Mouse (Mus musculus) left cerebral cortex, postnatal 10 days (tissue): ENCODE data around the gene Mak. TPM values are rescaled to one million over a fixed set of nuclear protein-coding genes. Genes with fewer than 3 reads are reported as not detected.
"Not testable (repeated sequence)": the region's sequence is repeated elsewhere in the genome, so short reads cannot be mapped to it uniquely, and the experiment has no call there.

Experiments used
- DNase-seq, 2 experiments: peaks; one replicate each; pipeline ENCODE4 v3.0.0; 2021 to 2022; ENCODE audit warnings: low spot score in 2 of 2, mixed read lengths in 1 of 2; ENCODE audit errors: extremely low spot score in 1 of 2
- intact Hi-C: fragments of 180-260 bp; cut with DNase I; formaldehyde crosslinking; loops from one replicate; pipeline ENCODE4 v1.15.1; 2025
- total RNA-seq, 2 experiments: library from RNA; stranded (reverse); gene quantifications; 2 replicates each; pipeline ENCODE4 v1.2.3; 2021

The Mak gene
- total RNA-seq, 2 experiments from 2014 or later = 1.2 to 2.1 TPM

DNA sequence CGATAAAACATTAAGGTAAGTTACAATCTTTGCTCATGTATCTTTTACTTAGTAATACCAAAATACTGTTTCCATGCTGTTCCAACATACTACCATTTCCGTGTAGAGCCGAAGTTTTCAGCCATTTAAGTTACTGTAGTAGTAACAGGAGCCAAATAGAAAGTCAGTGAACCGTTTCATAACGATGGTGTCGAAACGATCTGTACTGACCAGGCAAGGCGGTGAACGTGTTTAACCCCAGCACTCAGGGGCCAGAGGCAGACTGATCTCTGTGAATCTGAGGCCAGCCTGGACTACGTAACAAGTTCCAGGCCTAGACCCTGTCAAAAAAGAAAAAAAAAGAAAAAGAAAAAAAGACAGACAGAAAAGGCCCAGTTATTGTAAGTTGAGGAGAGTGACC is 71.2 kb downstream of the Mak start:
- DNase-seq = no peak
- intact Hi-C loops = no loop called here

GRCm38 (mm10) chr13:41006244-41006643 is 73.3 kb downstream of the Mak start:
- intact Hi-C loops = no loop called here
- DNase-seq = no peak

DNA sequence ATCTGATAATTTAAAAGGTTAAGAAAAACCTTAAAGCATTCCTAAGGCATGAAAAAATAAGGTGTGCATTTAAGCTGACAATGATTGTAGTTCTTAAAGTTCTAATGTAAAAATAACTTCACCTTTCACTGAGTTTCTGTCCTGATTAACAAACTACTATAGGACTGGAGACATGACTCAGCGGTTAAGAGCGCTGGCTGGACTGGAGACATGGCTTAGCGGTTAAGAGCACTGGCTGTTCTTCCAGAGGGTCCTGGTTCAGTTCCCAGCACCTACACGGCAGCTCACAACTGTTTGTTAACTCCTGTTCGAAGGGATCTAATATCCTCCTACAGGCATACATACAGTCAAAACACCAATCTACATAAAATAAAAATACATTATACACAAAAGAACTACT is 77.5 kb downstream of the Mak start:
- no peak for DNase-seq
- intact Hi-C loops = loop anchor here (5.0 kb wide), 1 partner anchor 160 kb away; no protein-coding TSS in a partner anchor

DNA sequence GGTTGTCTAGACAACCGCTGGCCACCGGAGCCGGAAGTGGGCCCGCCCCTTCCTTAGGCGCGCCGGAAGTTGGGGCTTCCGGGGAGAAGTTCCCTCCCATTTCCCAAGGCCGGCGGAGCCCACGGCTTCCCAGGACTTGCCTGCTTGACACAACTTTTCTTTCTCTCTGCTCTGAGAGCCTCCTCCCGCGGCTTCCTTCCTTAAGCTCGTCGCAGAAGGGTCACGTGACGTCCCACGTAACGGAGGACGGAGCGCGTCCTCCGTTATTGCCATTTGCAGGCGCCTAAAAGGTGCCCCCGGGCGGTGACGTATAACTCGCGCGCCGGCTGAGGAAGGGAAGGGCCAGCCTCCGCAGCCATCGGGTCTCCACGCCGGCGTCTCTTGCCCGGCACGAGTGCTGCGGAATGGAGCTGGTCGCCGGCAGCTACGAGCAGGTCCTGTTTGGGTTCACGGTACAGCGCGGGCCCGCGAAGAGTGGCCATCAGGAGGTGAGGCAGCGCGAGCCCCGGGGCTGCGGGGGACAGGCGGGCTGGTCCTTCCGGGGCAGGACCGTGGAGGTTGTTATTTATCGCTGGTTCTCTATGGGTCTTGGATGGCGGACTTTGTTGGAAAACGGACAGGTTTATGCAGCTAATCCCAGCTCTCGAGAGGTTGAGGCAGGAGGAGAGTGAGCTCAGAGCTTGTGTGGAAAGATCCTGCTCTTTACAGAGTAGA is 78.4 kb downstream of the Mak start, which contains the start of gene Pak1ip1:
Pak1ip1 (plus strand) TSS at position 98 of the 714 bp plus-strand sequence.
- intact Hi-C loops = loop anchor here (5.0 kb wide), 1 partner anchor 159 kb away; no protein-coding TSS in a partner anchor
- DNase-seq = peak; percentile 87 to 95

DNA sequence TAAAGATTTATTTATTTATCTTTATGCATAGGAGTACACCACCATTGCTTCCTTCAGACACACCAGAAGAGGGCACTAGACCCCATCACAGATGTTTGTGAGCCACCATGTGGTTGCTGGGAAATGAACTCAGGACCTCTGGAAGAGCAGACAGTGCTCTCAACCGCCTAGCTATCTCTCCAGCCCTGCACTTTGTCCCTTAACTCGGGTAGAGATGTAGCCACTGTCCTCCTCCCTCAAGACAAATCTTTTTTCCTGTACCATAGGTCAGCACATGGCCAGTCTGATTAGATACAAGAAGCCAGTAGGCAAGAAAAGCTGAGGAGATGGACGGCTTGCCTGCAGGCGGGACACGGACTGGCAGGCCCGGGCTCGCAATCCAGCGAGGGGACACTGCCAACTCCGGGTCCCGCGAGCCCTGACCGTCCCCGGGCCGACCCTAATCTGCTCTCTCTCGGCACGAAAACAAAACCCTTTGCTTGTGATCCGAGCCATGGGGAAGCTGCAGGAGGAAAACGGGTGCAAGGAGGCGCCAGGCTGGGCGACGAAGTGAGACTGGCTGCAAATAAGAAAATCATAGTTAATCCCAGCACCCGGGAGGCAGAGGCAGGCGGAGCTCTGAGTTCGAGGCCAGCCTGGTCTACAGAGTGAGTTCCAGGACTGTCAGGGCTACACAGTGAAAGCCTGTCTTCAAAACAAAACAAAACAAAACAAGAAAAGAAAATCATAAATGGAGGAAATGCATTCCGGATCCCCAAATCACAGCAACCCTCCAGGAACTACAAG is 79.2 kb downstream of the Mak start:
- DNase-seq = peak in 1 of 2 experiments; percentile 68
- intact Hi-C loops = loop anchor here (5.0 kb wide), 1 partner anchor 158 kb away; no protein-coding TSS in a partner anchor

DNA sequence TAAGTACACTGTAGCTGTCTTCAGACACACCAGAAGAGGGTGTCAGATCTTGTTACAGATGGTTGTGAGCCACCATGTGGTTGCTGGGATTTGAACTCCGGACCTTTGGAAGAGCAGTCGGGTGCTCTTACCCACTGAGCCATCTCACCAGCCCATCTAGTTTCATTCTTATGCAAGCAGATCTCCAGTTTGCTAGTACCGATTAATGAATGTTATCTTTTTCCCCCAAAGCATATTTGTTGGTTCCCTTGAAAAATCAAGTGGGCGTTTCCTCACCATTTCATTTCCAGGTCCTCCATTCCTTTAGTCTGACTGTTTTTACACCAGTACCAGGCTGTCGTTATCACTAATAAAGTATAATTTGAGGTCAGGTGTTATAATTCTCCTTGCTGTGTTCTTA is 81.0 kb downstream of the Mak start:
- DNase-seq, intact Hi-C loops: not testable (repeated sequence)

DNA sequence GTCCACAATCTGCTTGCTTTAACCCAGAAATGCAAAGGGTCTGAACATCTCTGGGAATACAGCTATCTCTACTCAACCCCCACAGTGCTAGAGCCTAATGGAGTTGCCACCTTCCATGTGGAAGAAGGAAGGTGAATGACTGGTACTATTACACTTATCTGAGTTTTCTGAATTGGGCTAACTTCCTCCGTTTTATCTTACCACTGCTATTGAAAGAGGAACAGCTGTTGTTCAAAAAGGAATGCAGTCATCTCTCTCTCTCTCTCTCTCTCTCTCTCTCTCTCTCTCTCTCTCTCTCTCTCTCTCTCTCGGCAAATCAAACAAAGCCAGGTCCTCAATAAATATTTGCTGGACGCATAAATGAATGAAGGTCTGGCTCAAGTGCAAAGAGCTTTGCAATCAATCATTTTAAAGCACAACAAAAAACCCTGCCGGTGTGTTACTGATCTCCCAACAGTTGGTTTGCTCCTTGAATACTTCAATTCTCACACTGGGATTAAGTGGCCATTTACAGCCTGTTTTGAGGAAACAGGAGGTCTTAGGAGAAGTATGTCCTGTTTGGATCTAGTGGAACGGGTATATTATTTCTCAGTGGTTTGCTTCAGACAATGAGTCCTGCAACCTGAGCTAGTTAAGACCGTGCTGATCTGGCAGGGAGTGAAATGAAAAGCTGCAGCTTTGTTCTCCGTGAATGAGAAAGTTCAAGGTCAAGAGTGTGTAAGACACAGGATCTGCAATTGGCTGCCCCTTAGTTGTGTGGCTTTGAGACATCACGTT is 84.8 kb downstream of the Mak start:
- DNase-seq = no peak
- intact Hi-C loops = no loop called here

GRCm38 (mm10) chr13:40988418-40988817 is 91.1 kb downstream of the Mak start:
- DNase-seq = no peak
- intact Hi-C loops = no loop called here

GRCm38 (mm10) chr13:40987608-40988303 is 91.8 kb downstream of the Mak start:
- intact Hi-C loops, DNase-seq: not testable (repeated sequence)

GRCm38 (mm10) chr13:40986081-40986480 is 93.4 kb downstream of the Mak start:
- intact Hi-C loops = no loop called here
- no peak for DNase-seq

DNA sequence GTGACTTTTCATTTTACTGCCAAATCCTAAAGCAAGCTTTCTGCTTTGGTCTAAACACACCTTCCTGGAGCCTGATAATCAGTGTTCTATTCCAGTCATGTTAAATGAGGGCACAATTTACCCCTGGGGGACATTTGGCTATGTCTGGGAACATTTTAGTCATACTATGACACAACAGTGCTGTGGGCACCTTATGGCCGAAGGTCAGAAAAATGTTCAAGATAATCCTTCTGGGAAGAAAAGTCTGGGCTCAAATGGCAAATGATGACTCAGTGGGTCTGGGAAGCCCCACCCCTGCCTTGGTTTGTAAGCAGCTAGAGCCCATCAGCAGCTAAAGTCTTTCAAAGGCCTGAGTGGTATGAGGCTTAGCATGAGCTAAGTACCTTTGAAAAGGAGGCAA is 96.7 kb downstream of the Mak start:
- intact Hi-C loops = no loop called here
- no peak for DNase-seq

- intact Hi-C loops = loop anchor here (10.0 kb wide), 1 partner anchor 135 kb away; no protein-coding TSS in a partner anchor
- no peak for DNase-seq
These were observed 100.2 kb downstream of the Mak start for GRCm38 (mm10) chr13:40979321-40979720.

GRCm38 (mm10) chr13:40978652-40979051 is 100.9 kb downstream of the Mak start:
- intact Hi-C loops = loop anchor here (10.0 kb wide), 1 partner anchor 134 kb away; no protein-coding TSS in a partner anchor
- DNase-seq = peak in 1 of 2 experiments; percentile 26

GRCm38 (mm10) chr13:40977609-40978008 is 101.9 kb downstream of the Mak start:
- peak in 1 of 2 experiments; percentile 44 for DNase-seq
- intact Hi-C loops = loop anchor here (10.0 kb wide), 1 partner anchor 133 kb away; no protein-coding TSS in a partner anchor

Other genes starting within 250 kb of the Mak start
- 10 to 100 TPM in 1 of 2 experiments, 1 to 10 TPM in 1; 8.9 to 11.8 TPM for gene Gcnt2, start 220.0 kb downstream of the Mak start, total RNA-seq
- 10 to 100 TPM; 31.6 to 32.6 TPM for gene Pak1ip1, start 78.7 kb downstream of the Mak start, total RNA-seq
- 10 to 100 TPM; 65.1 to 67.8 TPM for gene Tmem14c, start 63.4 kb downstream of the Mak start, total RNA-seq
- gene Gcm2, start 31.3 kb upstream of the Mak start, total RNA-seq = not detected
- under 1 TPM in 1 of 2 experiments, not detected in 1; 0.49 TPM for gene Sycp2l, start 34.6 kb upstream of the Mak start, total RNA-seq
- gene Elovl2, start 140.7 kb upstream of the Mak start, total RNA-seq = 10 to 100 TPM; 39.2 to 39.6 TPM
- gene Smim13, start 170.1 kb upstream of the Mak start, total RNA-seq = 100 to 1,000 TPM; 157 to 163 TPM
- not detected for gene Gm17364, start 194.3 kb upstream of the Mak start, total RNA-seq